In genomic region chr1:89566578-89567488, GRCm38 (mm10) we compare ENCODE assay signal across 8 mouse cellular contexts.
DNase-seq lines count a peak whose midpoint lies in the region; ATAC-seq and TF ChIP-seq lines count a peak whose summit lies in the region.
"Had no signal": no experiment of that assay in that cellular context is flagged by ENCODE, and none has a peak within 500 bp of the region (broad histone marks: within the 10 kb centered on the region; RNA-seq: fewer than 3 reads in every experiment).

No protein-coding gene starts in this region.

- H3K27ac ChIP-seq in embryonic facial prominence, embryonic 15.5 days (replicated peaks): no peak overlapping the region
- H3K27ac ChIP-seq in limb, embryonic 14.5 days (replicated peaks; ENCODE audit: low read depth, low read length): no peak overlapping the region
- no peak overlapping the region for H3K27ac ChIP-seq in kidney, embryonic 16.5 days (ENCODE audit: low read length)

- peak; percentile 50 for DNase-seq in 3134 (ENCODE audit: extremely low read depth, insufficient read length, low spot score)
- DNase-seq in 3T3-L1 (ENCODE audit: low read depth, low spot score): peak; percentile 74
- DNase-seq in limb, embryonic 14.5 days (ENCODE audit: low spot score): no peak
- DNase-seq in layer of hippocampus, postnatal 10 days (ENCODE audit: low spot score in 2 of 2): no peak
- no peak for DNase-seq in kidney, adult 8-10 months
- DNase-seq: thymus, postnatal 14 days had no signal

- H3K4me2 ChIP-seq in embryonic facial prominence, embryonic 15.5 days (replicated peaks): no peak overlapping the region
- no peak overlapping the region for H3K4me2 ChIP-seq in limb, embryonic 14.5 days (replicated peaks; ENCODE audit: low read depth, low read length, severe bottlenecking)
- H3K4me2 ChIP-seq in kidney, embryonic 16.5 days (replicated peaks; ENCODE audit: low read depth, low read length): no peak overlapping the region

- no peak for TF ChIP-seq POLR2A in limb, embryonic 14.5 days (IDR thresholded peaks at IDR 0.05; ENCODE audit: borderline replicate concordance, extremely low read depth, insufficient read depth, insufficient read length)

- no peak overlapping the region for H3K9ac ChIP-seq in embryonic facial prominence, embryonic 15.5 days
- H3K9ac ChIP-seq in limb, embryonic 14.5 days (ENCODE audit: low read depth, low read length, severe bottlenecking): no peak overlapping the region
- H3K9ac ChIP-seq in kidney, embryonic 16.5 days (replicated peaks; ENCODE audit: low read length): no peak overlapping the region

- no peaks in the 10 kb centered on the region for H3K36me3 ChIP-seq in embryonic facial prominence, embryonic 15.5 days
- H3K36me3 ChIP-seq in limb, embryonic 14.5 days (ENCODE audit: control insufficient read depth, insufficient read depth, low read length): no peaks in the 10 kb centered on the region
- H3K36me3 ChIP-seq in kidney, embryonic 16.5 days (ENCODE audit: insufficient read depth, low read length): no peaks in the 10 kb centered on the region

- H3K27me3 ChIP-seq in embryonic facial prominence, embryonic 15.5 days: no peaks in the 10 kb centered on the region
- H3K27me3 ChIP-seq in limb, embryonic 14.5 days (ENCODE audit: control insufficient read depth, insufficient read depth, low read length): no peaks in the 10 kb centered on the region
- H3K27me3 ChIP-seq in kidney, embryonic 16.5 days (ENCODE audit: insufficient read depth, low read length): no peaks in the 10 kb centered on the region

- H3K4me3 ChIP-seq in embryonic facial prominence, embryonic 15.5 days (replicated peaks): no peak overlapping the region
- no peak overlapping the region for H3K4me3 ChIP-seq in limb, embryonic 14.5 days (replicated peaks; ENCODE audit: low read length)
- H3K4me3 ChIP-seq in kidney, embryonic 16.5 days (ENCODE audit: low read length): no peak overlapping the region

- no peaks in the 10 kb centered on the region for H3K9me3 ChIP-seq in embryonic facial prominence, embryonic 15.5 days (replicated peaks)
- H3K9me3 ChIP-seq in limb, embryonic 14.5 days (ENCODE audit: control insufficient read depth, low read length): no peaks in the 10 kb centered on the region
- H3K9me3 ChIP-seq in kidney, embryonic 16.5 days (ENCODE audit: low read length): no peaks in the 10 kb centered on the region

- ATAC-seq in embryonic facial prominence, embryonic 15.5 days (ENCODE audit: insufficient number of reproducible peaks, low FRiP score, low TSS enrichment, low read depth): 0 out of 2 replicates have a peak, but pooled peaks have one; percentile 22
- peak; percentile 14; the same call in 1 of the 2 replicates for ATAC-seq in limb, embryonic 14.5 days (ENCODE audit: low FRiP score, low read depth)
- ATAC-seq in kidney, embryonic 16.5 days (ENCODE audit: low FRiP score, low TSS enrichment): no peak

- WGBS in embryonic facial prominence, embryonic 15.5 days: 29% methylated on average over 9 of the region's 9 CpGs
- WGBS in limb, embryonic 14.5 days: 25% methylated on average over 9 of the region's 9 CpGs
- 39% methylated on average over 9 of the region's 9 CpGs for WGBS in kidney, embryonic 16.5 days

- H3K4me1 ChIP-seq in embryonic facial prominence, embryonic 15.5 days: peaks cover 54% of the 10 kb centered on the region
- peaks cover 44% of the 10 kb centered on the region for H3K4me1 ChIP-seq in limb, embryonic 14.5 days (ENCODE audit: control insufficient read depth, insufficient read depth, low read length)
- H3K4me1 ChIP-seq in kidney, embryonic 16.5 days (ENCODE audit: insufficient read depth, low read length): peaks cover 48% of the 10 kb centered on the region

Comparison
In these comparisons a context has a peak if more than half of its experiments do, and no peak if none do; other contexts are left out.
1. DNase-seq: peak in 3134 (single experiment) and 3T3-L1 (single experiment); none in limb, embryonic 14.5 days (single experiment), layer of hippocampus, postnatal 10 days (0 of 2) and kidney, adult 8-10 months (0 of 2).